Mouse (Mus musculus) bone marrow macrophage, adult 2 months (primary cell): Measurements from ENCODE around the gene Rpl29.

ENCODE experiments used
- CTCF ChIP-seq: IDR thresholded peaks from 2 replicates; pipeline ENCODE4 v1.5.1; 2012; ENCODE audit warnings: low read depth, mild to moderate bottlenecking, low read length, moderate library complexity
- POLR2A ChIP-seq: IDR thresholded peaks from 2 replicates; pipeline ENCODE4 v1.6.1; 2012; ENCODE audit warnings: mild to moderate bottlenecking, low read depth, low read length, borderline replicate concordance

DNA sequence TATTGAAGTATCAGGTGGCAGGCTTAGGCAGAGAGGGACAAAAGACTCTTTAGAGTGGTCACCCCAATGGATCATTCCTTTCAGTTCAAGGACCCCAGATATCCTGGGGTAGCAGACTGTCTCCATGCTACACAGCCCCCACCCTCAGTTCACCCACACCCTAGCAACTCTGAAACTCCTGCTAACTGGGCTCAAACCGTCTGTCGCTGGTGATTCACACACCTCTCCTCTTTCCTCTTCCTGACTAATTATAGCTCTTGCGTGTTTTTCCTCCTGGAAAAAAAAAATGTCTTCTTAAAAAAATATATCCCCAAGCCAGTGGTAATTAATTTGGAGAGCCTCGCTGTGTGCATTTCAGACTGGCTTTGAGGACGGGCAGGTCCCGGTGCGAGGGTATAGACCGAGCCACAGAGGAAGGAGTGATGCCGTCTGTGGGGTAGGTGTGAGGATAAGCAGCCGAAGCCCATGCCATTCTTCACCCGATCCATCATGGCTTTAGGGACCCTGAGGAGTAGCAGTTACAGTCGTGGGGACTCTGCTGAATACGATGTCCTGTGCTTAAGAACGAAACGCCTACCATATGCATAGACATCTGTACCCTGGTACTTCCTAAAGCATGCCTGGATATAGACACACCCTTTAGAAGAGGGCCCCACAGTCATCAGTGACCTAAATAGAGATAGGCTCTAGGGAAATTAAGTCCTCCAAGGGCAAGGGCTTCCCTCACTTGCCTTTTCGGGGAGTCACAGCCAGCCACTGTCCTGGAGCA is 26.5 kb upstream of the Rpl29 start:
- no peak for TF ChIP-seq POLR2A
- no peak for TF ChIP-seq CTCF
